Mouse (Mus musculus) midbrain, embryonic 10.5 days (tissue): Measurements from ENCODE around the gene Sh3bgr. TPM values are rescaled to one million over a fixed set of nuclear protein-coding genes. Genes with fewer than 3 reads are reported as not detected.

Experiments used
- DNase-seq: peaks from one replicate; pipeline ENCODE4 v3.0.0-alpha.2; 2017; ENCODE audit warnings: low spot score
- H3K27ac ChIP-seq: fragments of 300-500 bp; sonication (generic); replicated peaks from 2 replicates; pipeline ENCODE4 v1.5.1; 2016; ENCODE audit warnings: mild to moderate bottlenecking
- H3K27me3 ChIP-seq: fragments of 300-500 bp; sonication (generic); 2 replicates; pipeline ENCODE4 v1.6.1; 2016; ENCODE audit warnings: low read depth, mild to moderate bottlenecking; ENCODE audit not compliant: poor library complexity, severe bottlenecking
- H3K36me3 ChIP-seq: fragments of 300-500 bp; sonication (generic); 2 replicates; pipeline ENCODE4 v1.6.1; 2016; ENCODE audit warnings: mild to moderate bottlenecking, moderate library complexity
- H3K4me1 ChIP-seq: fragments of 300-500 bp; sonication (generic); 2 replicates; pipeline ENCODE4 v1.6.1; 2016
- H3K4me3 ChIP-seq: fragments of 300-500 bp; sonication (generic); 2 replicates; pipeline ENCODE4 v1.5.1; 2016; ENCODE audit warnings: mild to moderate bottlenecking, moderate library complexity
- H3K9me3 ChIP-seq: fragments of 300-500 bp; sonication (generic); replicated peaks from 2 replicates; pipeline ENCODE4 v1.6.1; 2016; ENCODE audit warnings: mild to moderate bottlenecking
- WGBS: fragments of 180-500 bp; shearing (Covaris S2); methylation state at CpG from one replicate; pipeline ENCODE4 v1.1.7; 2016; 5-methylcytosine and 5-hydroxymethylcytosine counted together
- polyA plus RNA-seq: library from polyadenylated mRNA; unstranded; fragments of >200 nt; fragmentation: Nextera tagmentation; extraction: Ambion mirVana; gene quantifications from 2 replicates; pipeline ENCODE4 v1.2.1, GENCODE M21; 2016

Sh3bgr gene
- polyA plus RNA-seq, 1 experiment from 2014 or later = 2.0 TPM

GRCm38 (mm10) chr16:96168837-96169236, 31.4 kb upstream of the Sh3bgr start:
- 88% methylated on average over 4 of the region's 4 CpGs for WGBS

DNA sequence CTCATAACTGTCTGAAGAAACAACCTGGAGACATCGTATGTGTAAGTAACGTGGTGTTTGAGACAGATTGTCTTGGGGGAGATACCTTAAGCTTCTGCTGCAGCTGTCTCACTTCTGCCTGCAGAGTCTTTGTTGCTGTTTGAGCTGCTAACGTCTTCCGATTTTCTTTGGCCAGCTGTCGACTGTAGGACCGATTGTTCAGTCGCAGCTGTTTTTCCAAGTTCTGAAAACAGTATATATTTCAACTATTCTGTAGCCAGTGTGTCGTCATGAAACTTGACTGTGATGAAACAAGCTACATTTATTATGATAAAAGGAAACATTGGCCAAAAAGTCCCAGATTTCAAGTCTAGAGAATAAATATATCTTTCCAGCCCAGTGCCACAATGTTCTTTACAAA, 26.6 kb upstream of the Sh3bgr start:
- peaks cover 6% of the 10 kb centered on the region; the same call in 1 of the 2 replicates for H3K4me1 ChIP-seq
- H3K27me3 ChIP-seq = no peaks in the 10 kb centered on the region
- H3K27ac ChIP-seq = no peak overlapping the region
- DNase-seq = no peak
- no peaks in the 10 kb centered on the region for H3K36me3 ChIP-seq
- H3K9me3 ChIP-seq = no peaks in the 10 kb centered on the region
- H3K4me3 ChIP-seq = no peak overlapping the region
- 86% methylated on average over 8 of the region's 8 CpGs for WGBS

More at GRCm38 (mm10) chr16:96168837-96169236, 31.4 kb upstream of the Sh3bgr start:
- Histone ChIP-seq H3K4me1 (no peaks in the 10 kb centered on the region), H3K27ac (no peak overlapping the region), H3K36me3 (no peaks in the 10 kb centered on the region), H3K9me3 (no peaks in the 10 kb centered on the region), H3K27me3 (no peaks in the 10 kb centered on the region), H3K4me3 (no peak overlapping the region)
- no peak for DNase-seq

- 48% methylated on average over 2 of the region's 2 CpGs for WGBS
- no peak for DNase-seq
These were observed 24.9 kb upstream of the Sh3bgr start for GRCm38 (mm10) chr16:96175399-96175798.

GRCm38 (mm10) chr16:96179156-96179555, 21.1 kb upstream of the Sh3bgr start:
- Histone ChIP-seq H3K27ac (no peak overlapping the region), H3K36me3 (no peaks in the 10 kb centered on the region), H3K4me1 (peaks cover 6% of the 10 kb centered on the region; the same call in 1 of the 2 replicates), H3K9me3 (no peaks in the 10 kb centered on the region), H3K27me3 (no peaks in the 10 kb centered on the region), H3K4me3 (no peak overlapping the region)
- no peak for DNase-seq

More at GRCm38 (mm10) chr16:96175399-96175798, 24.9 kb upstream of the Sh3bgr start:
- Histone ChIP-seq H3K4me3 (no peak overlapping the region), H3K9me3 (no peaks in the 10 kb centered on the region), H3K4me1 (peaks cover 6% of the 10 kb centered on the region; the same call in 1 of the 2 replicates), H3K27me3 (no peaks in the 10 kb centered on the region), H3K36me3 (no peaks in the 10 kb centered on the region), H3K27ac (no peak overlapping the region)

- WGBS = 88% methylated on average over 5 of the region's 5 CpGs
- peaks cover 13% of the 10 kb centered on the region for H3K4me1 ChIP-seq
- peaks cover 16% of the 10 kb centered on the region for H3K27me3 ChIP-seq
- no peak for DNase-seq
- peaks cover 6% of the 10 kb centered on the region; the same call in 1 of the 2 replicates for H3K9me3 ChIP-seq
- no peak overlapping the region for H3K4me3 ChIP-seq
- H3K36me3 ChIP-seq = peaks cover 4% of the 10 kb centered on the region; the same call in 1 of the 2 replicates
- no peak overlapping the region for H3K27ac ChIP-seq
These were observed 12.6 kb upstream of the Sh3bgr start for GRCm38 (mm10) chr16:96187619-96188018.

- Histone ChIP-seq H3K4me3 (peak within 1 kb of the TSS; percentile 95), H3K36me3 (no peaks in the 10 kb centered on the region), H3K4me1 (peaks cover 14% of the 10 kb centered on the region), H3K27ac (peak within 1 kb of the TSS; percentile 89), H3K9me3 (no peaks in the 10 kb centered on the region), H3K27me3 (peaks cover 16% of the 10 kb centered on the region)
- peak; percentile 100 for DNase-seq
- 1% methylated on average over 77 of the region's 77 CpGs for WGBS
These were observed 8.4 kb upstream of the Sh3bgr start, which contains the start of gene Lca5l for GRCm38 (mm10) chr16:96191531-96192506. Lca5l (minus strand) TSS chr16:96192271.

DNA sequence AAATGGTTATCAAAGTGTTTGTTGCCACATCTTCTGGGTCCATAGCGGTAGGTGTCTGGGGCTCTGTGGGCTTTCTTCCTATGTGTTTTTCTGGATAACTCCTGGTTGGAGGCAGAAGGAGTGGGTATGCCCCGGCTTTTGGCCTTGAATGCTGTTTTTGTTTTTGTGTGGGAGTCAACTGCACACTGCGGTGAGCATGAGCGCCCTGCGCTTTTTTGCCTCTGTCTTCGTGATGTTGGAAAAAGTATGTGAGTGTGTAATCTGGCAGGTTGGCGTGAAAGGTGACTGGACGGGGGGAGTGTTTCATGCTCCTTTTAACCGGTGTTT, 415 bp downstream of the Sh3bgr start:
- 45% methylated on average over 9 of the region's 9 CpGs for WGBS
- H3K27me3 ChIP-seq = 0 out of 2 replicates have a peak, but pooled peaks cover 5% of the 10 kb centered on the region
- H3K4me3 ChIP-seq = peak overlapping the region; percentile 51
- DNase-seq = no peak
- peak overlapping the region; percentile 78; the same call in 1 of the 2 replicates for H3K27ac ChIP-seq
- H3K36me3 ChIP-seq = no peaks in the 10 kb centered on the region
- H3K4me1 ChIP-seq = peaks cover 12% of the 10 kb centered on the region
- H3K9me3 ChIP-seq = no peaks in the 10 kb centered on the region

- H3K27ac ChIP-seq = no peak overlapping the region
These were observed 1.4 kb downstream of the Sh3bgr start for GRCm38 (mm10) chr16:96201485-96202232.

DNA sequence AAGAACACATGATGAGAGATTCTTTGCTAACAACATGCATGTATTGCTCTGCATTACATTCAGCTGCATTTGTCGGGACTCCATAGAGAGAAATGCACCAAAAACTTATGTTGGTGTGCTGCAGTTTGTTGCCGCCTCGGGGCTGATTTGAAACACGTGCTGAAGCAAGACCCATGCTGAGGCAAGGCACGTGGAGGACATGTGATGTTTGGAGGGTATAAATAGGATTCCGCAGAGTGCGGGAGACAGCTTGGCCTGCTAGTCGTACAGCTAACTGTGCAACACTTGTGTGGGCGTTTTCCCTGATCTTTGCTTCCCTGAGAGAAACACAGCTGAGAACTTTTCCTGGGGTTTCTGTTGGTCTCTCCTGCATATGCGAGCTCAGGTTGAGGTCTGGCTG, 9.5 kb downstream of the Sh3bgr start:
- 84% methylated on average over 10 of the region's 10 CpGs for WGBS
- DNase-seq = no peak

More at GRCm38 (mm10) chr16:96201485-96202232, 1.4 kb downstream of the Sh3bgr start:
- 0 out of 2 replicates have a peak, but pooled peaks cover 5% of the 10 kb centered on the region for H3K27me3 ChIP-seq
- 84% methylated on average over 11 of the region's 11 CpGs for WGBS
- DNase-seq = no peak
- H3K4me3 ChIP-seq = no peak overlapping the region
- peaks cover 12% of the 10 kb centered on the region for H3K4me1 ChIP-seq
- H3K9me3 ChIP-seq = no peaks in the 10 kb centered on the region
- H3K36me3 ChIP-seq = no peaks in the 10 kb centered on the region

GRCm38 (mm10) chr16:96210856-96211255, 10.6 kb downstream of the Sh3bgr start:
- H3K27me3 ChIP-seq = no peaks in the 10 kb centered on the region
- 87% methylated on average over 7 of the region's 7 CpGs for WGBS
- DNase-seq = no peak
- H3K27ac ChIP-seq = no peak overlapping the region
- H3K36me3 ChIP-seq = no peaks in the 10 kb centered on the region
- no peaks in the 10 kb centered on the region for H3K9me3 ChIP-seq
- H3K4me1 ChIP-seq = no peaks in the 10 kb centered on the region
- no peak overlapping the region for H3K4me3 ChIP-seq

More for the DNA sequence above, 9.5 kb downstream of the Sh3bgr start:
- Histone ChIP-seq H3K4me3 (no peak overlapping the region), H3K4me1 (no peaks in the 10 kb centered on the region), H3K27ac (no peak overlapping the region), H3K36me3 (no peaks in the 10 kb centered on the region), H3K27me3 (no peaks in the 10 kb centered on the region), H3K9me3 (no peaks in the 10 kb centered on the region)

- no peak for DNase-seq
These were observed 12.8 kb downstream of the Sh3bgr start for GRCm38 (mm10) chr16:96213027-96213426.

DNA sequence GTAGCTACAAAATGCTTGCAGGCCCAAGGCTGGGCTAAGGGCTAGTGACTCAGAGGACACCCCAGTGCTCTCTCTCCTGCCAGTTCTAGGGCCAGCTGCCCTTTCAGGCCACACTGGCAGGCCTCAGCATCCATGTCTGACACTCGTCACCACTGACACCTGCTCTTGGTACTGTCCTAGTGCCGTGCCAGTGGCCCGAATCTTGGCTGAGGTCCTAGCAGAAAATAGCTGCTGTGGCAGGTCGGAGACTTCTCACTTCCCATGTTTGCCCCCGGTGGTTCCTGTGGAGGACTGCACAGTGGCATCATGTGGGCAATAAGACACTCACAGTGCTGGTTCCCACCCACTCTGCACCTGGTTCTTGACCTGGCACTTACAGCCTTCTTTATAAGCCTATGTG, 21.2 kb downstream of the Sh3bgr start:
- no peaks in the 10 kb centered on the region for H3K27me3 ChIP-seq
- no peaks in the 10 kb centered on the region for H3K36me3 ChIP-seq
- no peak for DNase-seq
- H3K4me3 ChIP-seq = no peak overlapping the region
- no peaks in the 10 kb centered on the region for H3K9me3 ChIP-seq
- no peaks in the 10 kb centered on the region for H3K4me1 ChIP-seq
- no peak overlapping the region for H3K27ac ChIP-seq
- 84% methylated on average over 5 of the region's 5 CpGs for WGBS

More at GRCm38 (mm10) chr16:96213027-96213426, 12.8 kb downstream of the Sh3bgr start:
- Histone ChIP-seq H3K9me3 (no peaks in the 10 kb centered on the region), H3K27me3 (no peaks in the 10 kb centered on the region), H3K4me1 (no peaks in the 10 kb centered on the region), H3K4me3 (no peak overlapping the region), H3K36me3 (no peaks in the 10 kb centered on the region), H3K27ac (no peak overlapping the region)
- WGBS = 93% methylated on average over 4 of the region's 4 CpGs
